In genomic region chr16:66936332-66936731, GRCm38 (mm10) we compare ENCODE assay signal across 18 mouse cellular contexts.
"Had no signal": no experiment of that assay in that cellular context is flagged by ENCODE, and none has a peak within 500 bp of the region (broad histone marks: within the 10 kb centered on the region; RNA-seq: fewer than 3 reads in every experiment).

No protein-coding gene starts in this region.

- DNase-seq: kidney, adult 9 months; kidney, postnatal 14 days; kidney, postnatal 4 days; layer of hippocampus, adult 9-11 months; layer of hippocampus, postnatal 36 days; liver, embryonic 13.5 days; lung, embryonic 14.5 days; right cerebral cortex, adult 18-20 months; right cerebral cortex, postnatal 14 days; right cerebral cortex, postnatal 4 days; thymus, adult 2 months; thymus, postnatal 14 days; thymus, postnatal 4 days had no signal

- ATAC-seq: lung, postnatal 0 days had no signal

- H3K27ac ChIP-seq: left cerebral cortex, adult 2 months; liver, embryonic 13.5 days; macrophage; midbrain, embryonic 12.5 days; stomach, postnatal 0 days had no signal

- H3K27me3 ChIP-seq: liver, embryonic 13.5 days; midbrain, embryonic 12.5 days had no signal

- H3K9me3 ChIP-seq: liver, embryonic 13.5 days; midbrain, embryonic 12.5 days had no signal

- H3K4me3 ChIP-seq: left cerebral cortex, adult 2 months; liver, embryonic 13.5 days; midbrain, embryonic 12.5 days had no signal

- H3K4me1 ChIP-seq: liver, embryonic 13.5 days; midbrain, embryonic 12.5 days had no signal

- H3K36me3 ChIP-seq: liver, embryonic 13.5 days; midbrain, embryonic 12.5 days had no signal

- H3K9ac ChIP-seq: liver, embryonic 13.5 days; lung, embryonic 14.5 days; midbrain, embryonic 12.5 days had no signal

- H3K4me2 ChIP-seq: liver, embryonic 13.5 days; lung, embryonic 14.5 days; midbrain, embryonic 12.5 days had no signal
